Mouse (Mus musculus) layer of hippocampus, adult 2 months (tissue): Measurements from ENCODE around the gene Pih1d2. TPM values are rescaled to one million over a fixed set of nuclear protein-coding genes. Genes with fewer than 3 reads are reported as not detected.
A peak's percentile ranks its signal among the peaks of the same experiment; 100 is the strongest.

Source experiments
- DNase-seq, 2 experiments: peaks; one replicate each; pipeline ENCODE4 v3.0.0; 2022; ENCODE audit warnings: low spot score in 2 of 2
- H3K27ac ChIP-seq: fragments of 200-600 bp; 2 replicates; pipeline ENCODE4 v1.8.1; 2022
- H3K4me3 ChIP-seq: fragments of 200-600 bp; 2 replicates; pipeline ENCODE4 v1.8.1; 2022; ENCODE audit warnings: mild to moderate bottlenecking
- CTCF ChIP-seq: fragments of 200-600 bp; conservative IDR thresholded peaks from 2 replicates; pipeline ENCODE4 v1.8.1; 2022; ENCODE audit warnings: antibody characterized with exemption, mild to moderate bottlenecking, moderate library complexity
- total RNA-seq, 2 experiments: library from RNA; stranded (reverse); gene quantifications; 2 replicates each; pipeline ENCODE4 v1.2.3; 2021

The Pih1d2 gene
- total RNA-seq, 2 experiments from 2014 or later, result 2.3 to 2.7 TPM

DNA sequence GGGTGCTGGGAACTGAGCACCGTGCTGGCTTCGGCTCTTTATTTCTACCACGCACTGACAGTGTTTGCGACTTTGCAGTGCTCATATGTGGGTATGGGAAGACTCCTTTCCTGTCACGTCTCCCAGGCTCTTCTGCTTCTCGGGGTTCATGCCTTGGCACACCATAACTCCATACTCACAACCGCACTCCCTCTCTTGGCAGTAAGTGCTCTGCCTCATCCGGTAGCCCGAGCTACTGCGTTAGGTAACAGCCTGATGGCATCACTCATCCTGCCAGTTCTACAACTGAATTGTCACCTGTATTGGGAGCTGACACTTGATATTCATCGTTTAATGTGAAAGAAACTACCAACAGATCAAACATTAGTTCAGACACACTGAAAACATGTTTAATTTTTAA is 17.1 kb downstream of the Pih1d2 start:
- H3K4me3 ChIP-seq, result no peak overlapping the region
- DNase-seq, result no peak
- H3K27ac ChIP-seq, result no peak overlapping the region
- no peak for TF ChIP-seq CTCF

DNA sequence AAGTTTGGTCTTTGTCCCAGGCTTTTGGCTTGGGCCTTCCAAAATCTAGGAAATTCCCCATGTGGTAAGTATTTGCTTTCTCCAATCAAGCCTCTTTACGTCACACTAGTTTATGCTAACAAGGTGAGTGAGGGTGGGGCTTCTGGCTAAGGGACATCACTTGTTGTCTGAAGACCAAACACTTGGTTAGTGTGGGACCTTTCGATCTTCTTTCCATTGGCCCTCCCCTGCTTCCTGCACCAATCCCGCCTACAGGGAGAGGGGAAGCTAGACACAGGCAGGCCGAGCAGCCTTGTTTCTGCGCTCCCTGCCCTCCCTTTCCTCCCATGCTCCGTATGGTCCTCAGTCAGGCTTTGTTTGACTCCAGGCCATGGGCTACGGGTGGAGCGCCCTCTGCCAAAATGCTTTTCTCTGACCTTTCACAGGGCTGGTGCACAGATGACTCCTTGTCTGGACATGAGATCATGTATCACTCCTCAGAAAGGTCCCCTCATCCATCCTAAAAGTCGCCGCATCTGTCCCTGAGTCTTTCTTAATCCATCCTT is 29.8 kb downstream of the Pih1d2 start:
- Histone ChIP-seq H3K27ac (no peak overlapping the region), H3K4me3 (no peak overlapping the region)
- TF ChIP-seq CTCF, result no peak
- DNase-seq, result no peak

DNA sequence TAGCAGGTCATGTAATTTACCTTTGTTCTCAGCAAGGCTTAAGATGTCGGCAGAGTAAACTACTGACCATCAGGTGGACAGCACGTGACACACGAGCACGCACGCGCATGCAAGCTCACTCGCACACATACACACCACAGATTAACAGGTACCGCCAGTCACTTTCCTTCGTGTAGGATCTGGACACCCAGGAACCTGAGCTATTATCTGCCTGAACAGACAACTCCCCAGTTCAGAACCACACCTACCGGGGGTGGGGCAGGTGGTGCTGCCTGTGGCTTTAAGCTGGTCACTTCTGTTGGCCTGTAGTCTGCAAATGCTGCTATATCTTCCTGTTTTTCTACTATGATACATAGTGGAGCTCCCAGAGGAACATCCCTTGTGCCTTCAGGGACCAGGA is 33.4 kb downstream of the Pih1d2 start:
- no peak for TF ChIP-seq CTCF
- no peak overlapping the region for H3K4me3 ChIP-seq
- no peak overlapping the region for H3K27ac ChIP-seq
- DNase-seq, result no peak

DNA sequence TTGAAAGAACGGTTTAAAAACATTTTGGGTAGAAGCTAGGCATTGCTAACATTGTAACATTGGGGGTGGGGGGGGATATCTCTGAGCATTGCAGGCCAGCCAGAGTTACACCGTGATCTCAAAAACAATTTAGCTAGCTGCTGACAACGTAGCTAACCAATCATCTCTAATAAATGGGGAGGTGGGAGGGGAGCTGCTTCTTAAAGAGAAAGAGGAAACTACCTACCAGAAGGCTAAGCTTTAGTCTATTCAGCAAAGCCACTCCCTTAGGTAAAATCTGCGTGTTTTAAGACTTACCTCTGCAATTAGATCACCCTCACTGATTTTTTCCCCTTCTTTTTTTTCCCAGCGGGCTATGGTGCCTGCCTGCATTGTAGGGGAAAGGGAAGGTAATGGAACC is 41.3 kb downstream of the Pih1d2 start:
- peak overlapping the region; percentile 95 for H3K27ac ChIP-seq
- no peak for DNase-seq
- H3K4me3 ChIP-seq, result peak overlapping the region; percentile 99
- no peak for TF ChIP-seq CTCF

DNA sequence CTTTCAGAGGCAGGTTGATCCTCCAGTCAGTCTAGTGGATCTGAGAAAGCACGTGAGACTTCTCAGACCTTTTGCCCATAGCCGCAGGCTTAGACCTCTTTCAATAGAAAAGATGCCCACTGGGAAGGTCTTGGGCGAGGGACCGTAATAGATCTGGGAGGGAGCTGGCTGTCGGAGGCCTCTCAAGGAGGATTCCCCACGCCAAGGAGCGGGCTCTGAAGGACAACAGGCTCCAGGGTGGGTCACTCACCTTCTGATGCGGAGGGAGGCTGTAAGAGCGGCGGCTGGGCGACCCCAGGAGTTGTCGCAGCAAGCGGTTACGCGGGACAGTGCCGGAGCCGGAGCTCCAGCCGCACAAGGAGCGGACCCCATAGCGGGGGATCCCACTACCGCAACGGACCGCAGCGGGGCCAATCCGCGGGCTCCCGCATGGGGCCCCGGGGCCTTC is 41.8 kb downstream of the Pih1d2 start:
- peak overlapping the region; percentile 99 for H3K4me3 ChIP-seq
- peak overlapping the region; percentile 95 for H3K27ac ChIP-seq
- no peak for DNase-seq
- no peak for TF ChIP-seq CTCF

DNA sequence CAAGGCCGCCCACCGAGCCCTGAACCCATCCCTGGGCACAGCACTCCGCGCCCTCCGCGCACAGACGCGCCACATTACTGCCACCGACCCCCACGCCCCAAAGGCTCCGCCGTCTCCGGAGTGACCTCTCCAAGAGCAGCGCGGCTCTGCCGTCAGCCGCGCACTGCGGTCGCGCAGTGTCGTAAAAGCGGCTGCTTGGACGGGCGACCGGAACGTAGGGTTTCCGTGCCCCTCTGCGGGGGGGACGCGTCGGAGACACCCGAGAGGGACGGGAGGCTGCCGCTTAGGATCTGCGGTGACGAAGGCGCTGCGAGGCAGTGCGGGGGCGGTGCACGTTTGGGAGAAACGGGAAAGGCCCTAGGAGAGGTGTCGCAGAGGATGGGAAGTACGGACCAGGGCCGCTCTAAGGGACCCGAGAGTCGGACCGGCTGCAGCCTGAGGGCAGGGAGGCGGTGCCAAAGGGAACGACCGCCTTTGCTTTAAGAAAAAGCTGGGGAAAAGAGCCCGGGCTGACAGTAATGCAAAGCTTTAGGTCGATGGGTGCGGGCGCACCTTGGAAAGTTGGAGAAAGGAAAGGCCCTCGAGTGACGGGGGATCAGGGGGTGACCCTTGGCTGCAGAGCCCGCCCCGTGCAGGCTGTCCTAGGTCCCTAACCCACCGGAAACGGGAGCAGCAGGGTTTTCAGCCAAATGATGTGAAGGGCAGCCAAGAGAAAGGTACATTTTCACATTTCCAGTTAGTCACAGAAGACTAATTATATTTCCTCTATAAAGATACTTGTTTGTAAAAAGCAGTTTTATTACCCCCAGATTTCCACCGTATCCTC is 42.5 kb downstream of the Pih1d2 start, which contains the start of gene Dlat:
Gene Dlat (minus strand): TSS at position 389 of the 826 bp plus-strand sequence.
- peak within 1 kb of the TSS; percentile 99 for H3K4me3 ChIP-seq
- TF ChIP-seq CTCF, result no peak
- DNase-seq, result peak; percentile 87 to 88
- H3K27ac ChIP-seq, result peak within 1 kb of the TSS; percentile 95

DNA sequence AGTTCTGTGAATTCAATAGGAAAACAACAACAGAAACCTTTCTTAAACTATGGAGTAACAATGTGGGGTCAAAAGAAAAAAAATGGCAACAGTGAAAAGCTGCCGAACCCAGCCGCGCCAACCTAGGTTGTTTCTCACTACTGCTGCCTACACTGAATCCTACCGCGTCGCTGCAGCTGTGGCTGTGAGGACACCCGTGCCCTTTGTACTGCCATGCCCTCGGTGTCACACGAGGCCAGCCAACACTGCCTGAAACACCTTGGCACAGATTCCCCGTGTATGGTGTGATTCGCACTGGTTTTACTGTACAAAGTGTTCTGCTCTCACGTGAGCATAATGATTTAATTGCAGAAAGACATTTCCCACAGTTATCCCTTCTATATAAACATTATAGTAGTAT is 43.3 kb downstream of the Pih1d2 start:
- Histone ChIP-seq H3K27ac (peak overlapping the region; percentile 95), H3K4me3 (peak overlapping the region; percentile 99)
- no peak for TF ChIP-seq CTCF
- no peak for DNase-seq

DNA sequence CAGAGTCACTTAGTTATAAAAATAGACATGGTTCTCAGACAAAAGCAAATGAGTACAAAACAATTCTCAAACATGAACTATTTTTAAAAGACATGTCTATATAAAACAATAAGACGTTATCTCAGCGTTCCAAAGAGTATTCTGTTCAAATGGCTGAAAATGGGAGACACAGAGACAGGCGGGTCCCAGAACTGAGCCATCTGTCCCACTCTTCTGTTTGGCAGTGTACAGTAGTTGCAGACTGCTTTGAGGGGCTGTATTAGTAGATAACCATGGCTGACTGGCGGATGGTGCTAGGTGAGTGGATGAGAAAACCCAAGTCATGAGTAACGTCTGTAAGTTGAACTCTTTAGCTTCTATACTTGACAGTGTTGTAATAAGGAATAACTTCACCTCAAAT is 47.7 kb downstream of the Pih1d2 start:
- H3K4me3 ChIP-seq, result no peak overlapping the region
- peak overlapping the region; percentile 61 for H3K27ac ChIP-seq
- TF ChIP-seq CTCF, result no peak
- DNase-seq, result peak; percentile 38 to 57

DNA sequence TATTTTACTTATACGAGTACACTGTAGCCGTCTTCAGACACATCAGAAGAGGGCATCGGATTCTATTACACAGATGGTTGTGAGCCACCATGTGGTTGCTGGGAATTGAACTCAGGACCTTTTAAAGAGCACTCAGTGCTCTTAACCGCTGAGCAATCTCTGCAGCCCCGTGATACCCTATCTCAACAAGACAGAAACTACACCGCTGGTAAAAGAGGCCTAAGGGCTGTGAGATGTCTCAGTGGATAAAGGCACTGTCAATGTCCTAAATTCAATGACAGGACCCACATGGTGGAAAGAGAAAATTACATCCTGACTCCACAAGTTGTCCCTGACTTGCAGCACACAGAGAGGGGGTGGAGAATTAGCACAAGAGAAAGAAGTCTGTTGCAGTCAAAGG is 49.3 kb downstream of the Pih1d2 start:
- TF ChIP-seq CTCF, result no peak
- DNase-seq, result no peak
- Histone ChIP-seq H3K27ac (no peak overlapping the region), H3K4me3 (no peak overlapping the region)

DNA sequence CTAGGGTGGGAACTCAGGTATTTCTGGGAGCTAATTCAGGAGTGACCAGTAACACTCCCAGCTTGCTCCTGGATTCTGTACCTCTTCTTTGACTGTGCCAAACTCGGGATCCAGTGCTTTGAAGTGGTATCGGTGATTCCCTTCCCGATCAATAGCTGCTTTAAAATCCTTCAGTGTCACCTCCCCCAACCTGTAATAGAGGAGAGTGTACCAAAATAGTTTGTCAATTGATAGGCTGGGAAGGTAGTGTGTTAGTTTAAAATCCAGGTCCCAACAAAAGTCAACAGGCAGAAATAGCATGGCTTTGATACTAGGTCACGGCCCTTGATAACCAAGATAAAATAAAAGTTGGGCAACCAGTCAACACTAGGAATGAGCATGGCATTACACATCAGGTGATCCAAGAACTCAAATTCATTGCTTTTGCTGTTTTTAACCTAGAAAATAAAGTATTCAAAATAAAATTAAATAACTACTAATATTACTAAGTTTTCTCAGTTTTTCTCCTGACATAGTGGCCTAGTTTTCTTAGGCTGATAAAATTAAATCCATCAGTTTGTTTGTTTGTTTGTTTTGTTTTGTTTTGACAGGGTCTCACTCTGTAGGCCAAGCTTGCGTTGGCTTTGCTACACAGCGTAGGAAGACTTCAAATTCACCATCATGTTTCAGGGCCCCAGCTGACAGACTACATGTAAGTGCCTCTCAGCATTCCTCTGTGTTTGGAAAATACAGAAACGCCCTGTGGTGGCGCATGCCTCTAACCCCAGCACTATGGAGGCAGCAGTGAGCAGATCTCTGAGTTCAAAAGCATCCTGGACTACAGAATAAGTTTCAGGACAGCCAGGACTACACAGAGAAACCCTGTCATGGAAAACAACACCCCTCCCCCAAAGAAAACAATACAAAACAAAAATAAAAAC is 50.7 kb downstream of the Pih1d2 start:
- Histone ChIP-seq H3K4me3 (no peak overlapping the region), H3K27ac (no peak overlapping the region)

DNA sequence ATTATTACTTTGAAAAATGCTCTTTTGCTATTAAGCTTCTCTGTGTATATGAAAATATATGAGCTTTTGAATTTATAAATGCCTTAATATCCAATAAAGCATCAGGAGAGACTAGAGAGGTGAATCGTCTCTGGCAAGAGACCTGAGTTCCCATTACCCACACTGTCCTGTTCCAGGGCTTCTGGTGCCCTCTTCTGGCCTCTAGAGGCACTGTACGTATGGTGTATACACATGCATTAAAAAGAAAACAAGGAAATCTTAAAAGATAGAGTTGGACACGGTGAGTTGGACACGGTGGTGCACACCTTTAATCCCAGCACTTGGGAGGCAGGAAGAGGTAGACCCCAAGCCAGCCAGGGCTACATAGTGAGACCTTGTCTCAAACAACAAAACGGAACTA is 53.6 kb downstream of the Pih1d2 start:
- DNase-seq, result peak; percentile 44 to 47
- Histone ChIP-seq H3K4me3 (no peak overlapping the region), H3K27ac (no peak overlapping the region)
- peak; percentile 86 for TF ChIP-seq CTCF

More for the DNA sequence above, 50.7 kb downstream of the Pih1d2 start:
- DNase-seq, result no peak
- TF ChIP-seq CTCF, result peak; percentile 29

Other genes with a start within 250 kb of the Pih1d2 start
- gene Plet1, start 122.8 kb upstream of the Pih1d2 start, total RNA-seq, result not detected
- gene Pts, start 88.6 kb upstream of the Pih1d2 start, total RNA-seq, result 10 to 100 TPM; 36.5 to 42.5 TPM
- 10 to 100 TPM; 25.3 to 25.9 TPM for gene Il18, start 62.5 kb upstream of the Pih1d2 start, total RNA-seq
- gene Bco2, start 62.1 kb upstream of the Pih1d2 start, total RNA-seq, result 1 to 10 TPM; 3.8 to 3.9 TPM
- gene Tex12, start 56.0 kb upstream of the Pih1d2 start, total RNA-seq, result not detected
- 100 to 1,000 TPM; 109 to 112 TPM for gene Sdhd, start 13.5 kb upstream of the Pih1d2 start, total RNA-seq
- 100 to 1,000 TPM; 206 to 234 TPM for gene Timm8b, start 13.4 kb upstream of the Pih1d2 start, total RNA-seq
- 10 to 100 TPM; 20.8 to 22.1 TPM for gene Nkapd1, start 143 bp downstream of the Pih1d2 start, total RNA-seq
- gene Dlat, start 42.5 kb downstream of the Pih1d2 start, total RNA-seq, result 100 to 1,000 TPM; 131 to 136 TPM
- 10 to 100 TPM; 80.1 to 87.4 TPM for gene Dixdc1, start 122.2 kb downstream of the Pih1d2 start, total RNA-seq
- gene 2310030G06Rik, start 129.2 kb downstream of the Pih1d2 start, total RNA-seq, result 1 to 10 TPM in 1 of 2 experiments, under 1 TPM in 1; 0.87 to 1.9 TPM
- gene Cryab, start 134.0 kb downstream of the Pih1d2 start, total RNA-seq, result 100 to 1,000 TPM; 117 to 119 TPM
- gene Hspb2, start 135.0 kb downstream of the Pih1d2 start, total RNA-seq, result under 1 TPM; 0.51 to 0.79 TPM
- gene Fdxacb1, start 150.9 kb downstream of the Pih1d2 start, total RNA-seq, result 1 to 10 TPM; 5.5 to 6.3 TPM
- 10 to 100 TPM; 29.0 to 31.1 TPM for gene Alg9, start 157.7 kb downstream of the Pih1d2 start, total RNA-seq
- gene 1110032A03Rik, start 158.2 kb downstream of the Pih1d2 start, total RNA-seq, result 10 to 100 TPM; 29.6 to 30.2 TPM
- gene Ppp2r1b, start 228.0 kb downstream of the Pih1d2 start, total RNA-seq, result 10 to 100 TPM; 14.9 to 18.1 TPM